Mouse (Mus musculus): Measurements from ENCODE around the gene Raf1. TPM values are rescaled to one million over a fixed set of nuclear protein-coding genes. Genes with fewer than 3 reads are reported as not detected.

Gene Raf1
- total and polyA plus RNA-seq, 2 experiments from 2014 or later: 105 to 226 TPM

DNA sequence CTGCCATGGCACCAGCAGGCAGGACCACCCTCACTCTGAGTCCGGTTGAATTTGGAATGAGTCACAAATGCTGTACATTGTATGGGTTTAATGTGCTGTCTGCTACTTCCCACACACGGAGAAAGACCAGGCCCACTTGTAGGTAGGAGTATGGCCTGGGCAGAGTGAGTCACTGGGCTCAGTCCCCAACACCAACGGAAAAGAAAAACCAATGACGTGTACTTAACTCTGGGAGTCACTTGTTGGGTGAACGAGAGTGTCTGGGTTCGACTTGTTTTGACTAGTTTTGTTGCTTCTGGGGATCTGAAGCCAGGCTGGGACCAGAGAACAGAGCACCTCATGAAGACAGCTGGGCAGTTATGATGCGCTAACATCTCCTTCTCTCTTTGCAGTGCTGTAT, 102.3 kb downstream of the Raf1 start:
- 86% methylated on average over 7 of the region's 7 CpGs for WGBS
- peaks cover 81% of the 10 kb centered on the region for H3K36me3 ChIP-seq (ENCODE audit: insufficient read depth)
- TF ChIP-seq CTCF (IDR thresholded peaks at IDR 0.05; ENCODE audit: low read depth): no peak
- H3K9me3 ChIP-seq (ENCODE audit: low read length): no peaks in the 10 kb centered on the region
- no peak overlapping the region for H3K27ac ChIP-seq (ENCODE audit: low read depth, low read length)
- H3K4me3 ChIP-seq (ENCODE audit: low read depth, low read length): no peak overlapping the region
- H3K27me3 ChIP-seq (ENCODE audit: insufficient read depth, low read length): no peaks in the 10 kb centered on the region
- no peak overlapping the region for H3K9ac ChIP-seq
- H3K4me1 ChIP-seq (ENCODE audit: insufficient read depth): no peaks in the 10 kb centered on the region
- H3K4me2 ChIP-seq (ENCODE audit: low read depth): no peak overlapping the region
- ATAC-seq (no peak), DNase-seq (no peak)

Other genes starting within 250 kb of the Raf1 start
- 31.5 and 33.7 TPM in 2 replicates for gene Tsen2, start 132.0 kb downstream of the Raf1 start, total RNA-seq (2014; rRNA removed)
- gene Tsen2, start 132.0 kb downstream of the Raf1 start, polyA plus RNA-seq (2015; fragmentation: Nextera tagmentation; extraction: Ambion mirVana): 34.4 and 35.6 TPM in 2 replicates
- 0.38 TPM in 1 of 2 replicates, not detected in the other for gene Mkrn2os, start 84.1 kb downstream of the Raf1 start, total RNA-seq (2014; rRNA removed)
- gene Mkrn2os, start 84.1 kb downstream of the Raf1 start, polyA plus RNA-seq (2015; fragmentation: Nextera tagmentation; extraction: Ambion mirVana): 0.34 and 0.35 TPM in 2 replicates
- gene Mkrn2, start 74.7 kb downstream of the Raf1 start, total RNA-seq (2014; rRNA removed): 25.4 and 28.2 TPM in 2 replicates
- gene Mkrn2, start 74.7 kb downstream of the Raf1 start, polyA plus RNA-seq (2015; fragmentation: Nextera tagmentation; extraction: Ambion mirVana): 43.7 and 46.0 TPM in 2 replicates
- gene Tmem40, start 85.8 kb upstream of the Raf1 start, total RNA-seq (2014; rRNA removed): 0.38 and 1.4 TPM in 2 replicates
- gene Tmem40, start 85.8 kb upstream of the Raf1 start, polyA plus RNA-seq (2015; fragmentation: Nextera tagmentation; extraction: Ambion mirVana): 0.73 and 1.1 TPM in 2 replicates
- 5.2 and 6.6 TPM in 2 replicates for gene Cand2, start 97.9 kb upstream of the Raf1 start, total RNA-seq (2014; rRNA removed)
- 2.9 and 4.2 TPM in 2 replicates for gene Cand2, start 97.9 kb upstream of the Raf1 start, polyA plus RNA-seq (2015; fragmentation: Nextera tagmentation; extraction: Ambion mirVana)
- 1,524 and 2,855 TPM in 2 replicates for gene Rpl32, start 132.1 kb upstream of the Raf1 start, total RNA-seq (2014; rRNA removed)
- 1,212 and 1,517 TPM in 2 replicates for gene Rpl32, start 132.1 kb upstream of the Raf1 start, polyA plus RNA-seq (2015; fragmentation: Nextera tagmentation; extraction: Ambion mirVana)
- 2.4 and 4.4 TPM in 2 replicates for gene Efcab12, start 161.8 kb upstream of the Raf1 start, total RNA-seq (2014; rRNA removed)
- 1.4 and 1.7 TPM in 2 replicates for gene Efcab12, start 161.8 kb upstream of the Raf1 start, polyA plus RNA-seq (2015; fragmentation: Nextera tagmentation; extraction: Ambion mirVana)
- 6.6 and 6.7 TPM in 2 replicates for gene Mbd4, start 176.7 kb upstream of the Raf1 start, total RNA-seq (2014; rRNA removed)
- 4.3 and 6.8 TPM in 2 replicates for gene Mbd4, start 176.7 kb upstream of the Raf1 start, polyA plus RNA-seq (2015; fragmentation: Nextera tagmentation; extraction: Ambion mirVana)
- gene Ift122, start 176.8 kb upstream of the Raf1 start, total RNA-seq (2014; rRNA removed): 27.1 and 32.6 TPM in 2 replicates
- gene Ift122, start 176.8 kb upstream of the Raf1 start, polyA plus RNA-seq (2015; fragmentation: Nextera tagmentation; extraction: Ambion mirVana): 17.6 and 25.6 TPM in 2 replicates